Mouse (Mus musculus) midbrain, embryonic 13.5 days (tissue): Measurements from ENCODE around the gene Icos. TPM values are rescaled to one million over a fixed set of nuclear protein-coding genes. Genes with fewer than 3 reads are reported as not detected.

ENCODE experiments used
- ATAC-seq: fragments of 200-750 bp; cut with Nextera tagmentation; 2 replicates; pipeline ENCODE4 v1.8.0; 2017; ENCODE audit warnings: mild to moderate bottlenecking, moderate TSS enrichment, moderate library complexity
- H3K27ac ChIP-seq: fragments of 300-500 bp; sonication (generic); 2 replicates; pipeline ENCODE4 v1.5.1; 2015; ENCODE audit warnings: inconsistent platforms, mild to moderate bottlenecking, moderate library complexity
- H3K27me3 ChIP-seq: fragments of 300-500 bp; sonication (generic); 2 replicates; pipeline ENCODE4 v1.6.1; 2015; ENCODE audit warnings: mild to moderate bottlenecking, inconsistent platforms
- H3K36me3 ChIP-seq: fragments of 300-500 bp; sonication (generic); 2 replicates; pipeline ENCODE4 v1.6.1; 2015; ENCODE audit warnings: mild to moderate bottlenecking, inconsistent platforms
- H3K4me1 ChIP-seq: fragments of 300-500 bp; sonication (generic); replicated peaks from 2 replicates; pipeline ENCODE4 v1.6.1; 2015; ENCODE audit warnings: inconsistent platforms
- H3K4me2 ChIP-seq: fragments of 300-500 bp; sonication (generic); replicated peaks from 2 replicates; pipeline ENCODE4 v1.6.1; 2015; ENCODE audit warnings: moderate library complexity, mild to moderate bottlenecking, inconsistent platforms
- H3K4me3 ChIP-seq: fragments of 300-500 bp; sonication (generic); replicated peaks from 2 replicates; pipeline ENCODE4 v1.5.1; 2015; ENCODE audit warnings: mild to moderate bottlenecking, inconsistent platforms
- H3K9ac ChIP-seq: fragments of 300-500 bp; sonication (generic); replicated peaks from 2 replicates; pipeline ENCODE4 v1.6.1; 2015; ENCODE audit warnings: mild to moderate bottlenecking, inconsistent platforms
- H3K9me3 ChIP-seq: fragments of 300-500 bp; sonication (generic); 2 replicates; pipeline ENCODE4 v1.6.1; 2016; ENCODE audit warnings: mild to moderate bottlenecking, inconsistent platforms
- WGBS: fragments of 180-500 bp; shearing (Covaris S2); methylation state at CpG from one replicate; pipeline ENCODE4 v1.1.7; 2015; 5-methylcytosine and 5-hydroxymethylcytosine counted together
- polyA plus RNA-seq: library from polyadenylated mRNA; unstranded; fragments of >200 nt; fragmentation: Nextera tagmentation; extraction: Ambion mirVana; gene quantifications from 2 replicates; pipeline ENCODE4 v1.2.1, GENCODE M21; 2015

Gene Icos
- polyA plus RNA-seq, 1 experiment from 2014 or later = 0.09 TPM

GRCm38 (mm10) chr1:60945633-60946401, 31.9 kb upstream of the Icos start:
- no peak overlapping the region for H3K4me3 ChIP-seq
- no peak overlapping the region for H3K4me2 ChIP-seq
- ATAC-seq = no peak
- no peaks in the 10 kb centered on the region for H3K36me3 ChIP-seq
- no peaks in the 10 kb centered on the region for H3K27me3 ChIP-seq
- no peak overlapping the region for H3K27ac ChIP-seq
- H3K9ac ChIP-seq = no peak overlapping the region
- H3K4me1 ChIP-seq = no peaks in the 10 kb centered on the region
- WGBS = 80% methylated on average over 8 of the region's 8 CpGs
- H3K9me3 ChIP-seq = no peaks in the 10 kb centered on the region

- Histone ChIP-seq H3K36me3 (no peaks in the 10 kb centered on the region), H3K9ac (no peak overlapping the region)
- 92% methylated on average over 6 of the region's 6 CpGs for WGBS
These were observed 29.6 kb upstream of the Icos start for GRCm38 (mm10) chr1:60948112-60948511.

GRCm38 (mm10) chr1:60952958-60953357, 24.8 kb upstream of the Icos start:
- Histone ChIP-seq H3K4me2 (no peak overlapping the region), H3K9ac (no peak overlapping the region), H3K36me3 (no peaks in the 10 kb centered on the region), H3K27me3 (no peaks in the 10 kb centered on the region), H3K9me3 (no peaks in the 10 kb centered on the region), H3K4me1 (no peaks in the 10 kb centered on the region), H3K4me3 (no peak overlapping the region), H3K27ac (no peak overlapping the region)
- WGBS = 86% methylated on average over 7 of the region's 7 CpGs
- no peak for ATAC-seq

More at GRCm38 (mm10) chr1:60948112-60948511, 29.6 kb upstream of the Icos start:
- no peak overlapping the region for H3K4me2 ChIP-seq
- no peaks in the 10 kb centered on the region for H3K4me1 ChIP-seq
- H3K4me3 ChIP-seq = no peak overlapping the region
- no peaks in the 10 kb centered on the region for H3K9me3 ChIP-seq
- no peaks in the 10 kb centered on the region for H3K27me3 ChIP-seq
- ATAC-seq = no peak
- H3K27ac ChIP-seq = no peak overlapping the region

GRCm38 (mm10) chr1:60953686-60954085, 24.0 kb upstream of the Icos start:
- WGBS = 96% methylated on average over 7 of the region's 7 CpGs
- Histone ChIP-seq H3K36me3 (no peaks in the 10 kb centered on the region), H3K4me1 (no peaks in the 10 kb centered on the region), H3K27ac (no peak overlapping the region), H3K4me3 (no peak overlapping the region), H3K4me2 (no peak overlapping the region), H3K9ac (no peak overlapping the region), H3K9me3 (no peaks in the 10 kb centered on the region), H3K27me3 (no peaks in the 10 kb centered on the region)
- ATAC-seq = no peak

GRCm38 (mm10) chr1:60954759-60955158, 23.0 kb upstream of the Icos start:
- Histone ChIP-seq H3K4me1 (no peaks in the 10 kb centered on the region), H3K36me3 (no peaks in the 10 kb centered on the region), H3K4me2 (no peak overlapping the region), H3K9me3 (no peaks in the 10 kb centered on the region), H3K27me3 (no peaks in the 10 kb centered on the region), H3K27ac (no peak overlapping the region), H3K4me3 (no peak overlapping the region), H3K9ac (no peak overlapping the region)
- 67% methylated on average over 2 of the region's 2 CpGs for WGBS
- no peak for ATAC-seq

- WGBS = 91% methylated on average over 3 of the region's 3 CpGs
- no peaks in the 10 kb centered on the region for H3K4me1 ChIP-seq
These were observed 22.5 kb upstream of the Icos start for GRCm38 (mm10) chr1:60955186-60955585.

GRCm38 (mm10) chr1:60956196-60956595, 21.5 kb upstream of the Icos start:
- Histone ChIP-seq H3K9me3 (no peaks in the 10 kb centered on the region), H3K27ac (no peak overlapping the region), H3K27me3 (no peaks in the 10 kb centered on the region), H3K4me2 (no peak overlapping the region), H3K9ac (no peak overlapping the region), H3K4me1 (no peaks in the 10 kb centered on the region), H3K4me3 (no peak overlapping the region), H3K36me3 (no peaks in the 10 kb centered on the region)
- WGBS = 93% methylated on average over 6 of the region's 6 CpGs
- ATAC-seq = no peak

More at GRCm38 (mm10) chr1:60955186-60955585, 22.5 kb upstream of the Icos start:
- H3K4me2 ChIP-seq = no peak overlapping the region
- no peaks in the 10 kb centered on the region for H3K9me3 ChIP-seq
- no peak for ATAC-seq
- H3K9ac ChIP-seq = no peak overlapping the region
- H3K27me3 ChIP-seq = no peaks in the 10 kb centered on the region
- H3K27ac ChIP-seq = no peak overlapping the region
- H3K4me3 ChIP-seq = no peak overlapping the region
- H3K36me3 ChIP-seq = no peaks in the 10 kb centered on the region

- H3K27ac ChIP-seq = no peak overlapping the region
- H3K9me3 ChIP-seq = no peaks in the 10 kb centered on the region
- H3K27me3 ChIP-seq = no peaks in the 10 kb centered on the region
- no peak overlapping the region for H3K4me2 ChIP-seq
- no peak for ATAC-seq
- H3K36me3 ChIP-seq = no peaks in the 10 kb centered on the region
- H3K4me3 ChIP-seq = no peak overlapping the region
- H3K4me1 ChIP-seq = no peaks in the 10 kb centered on the region
- no peak overlapping the region for H3K9ac ChIP-seq
- 97% methylated on average over 1 of the region's 1 CpGs for WGBS
These were observed 19.4 kb upstream of the Icos start for GRCm38 (mm10) chr1:60958287-60958686.

GRCm38 (mm10) chr1:60959246-60959645, 18.5 kb upstream of the Icos start:
- WGBS = 94% methylated on average over 4 of the region's 4 CpGs
- ATAC-seq = no peak
- Histone ChIP-seq H3K9ac (no peak overlapping the region), H3K27me3 (no peaks in the 10 kb centered on the region), H3K4me2 (no peak overlapping the region), H3K4me3 (no peak overlapping the region), H3K4me1 (no peaks in the 10 kb centered on the region), H3K9me3 (no peaks in the 10 kb centered on the region), H3K27ac (no peak overlapping the region), H3K36me3 (no peaks in the 10 kb centered on the region)

- Histone ChIP-seq H3K27me3 (no peaks in the 10 kb centered on the region), H3K36me3 (no peaks in the 10 kb centered on the region), H3K4me1 (no peaks in the 10 kb centered on the region), H3K27ac (no peak overlapping the region), H3K9ac (no peak overlapping the region), H3K4me2 (no peak overlapping the region), H3K4me3 (no peak overlapping the region), H3K9me3 (no peaks in the 10 kb centered on the region)
- ATAC-seq = no peak
- 85% methylated on average over 11 of the region's 11 CpGs for WGBS
These were observed 17.3 kb upstream of the Icos start for GRCm38 (mm10) chr1:60960451-60960850.

GRCm38 (mm10) chr1:60961080-60961479, 16.6 kb upstream of the Icos start:
- Histone ChIP-seq H3K9ac (no peak overlapping the region), H3K4me2 (no peak overlapping the region), H3K9me3 (no peaks in the 10 kb centered on the region), H3K4me3 (no peak overlapping the region), H3K27ac (no peak overlapping the region), H3K27me3 (no peaks in the 10 kb centered on the region), H3K36me3 (no peaks in the 10 kb centered on the region), H3K4me1 (no peaks in the 10 kb centered on the region)
- no peak for ATAC-seq
- 32% methylated on average over 4 of the region's 4 CpGs for WGBS

- WGBS = 92% methylated on average over 4 of the region's 4 CpGs
- ATAC-seq = no peak
- no peak overlapping the region for H3K4me3 ChIP-seq
These were observed 15.6 kb upstream of the Icos start for GRCm38 (mm10) chr1:60962095-60962494.

GRCm38 (mm10) chr1:60967521-60967920, 10.2 kb upstream of the Icos start:
- Histone ChIP-seq H3K9ac (no peak overlapping the region), H3K36me3 (no peaks in the 10 kb centered on the region), H3K4me2 (no peak overlapping the region), H3K27ac (no peak overlapping the region), H3K9me3 (no peaks in the 10 kb centered on the region), H3K4me1 (no peaks in the 10 kb centered on the region), H3K27me3 (no peaks in the 10 kb centered on the region), H3K4me3 (no peak overlapping the region)
- no peak for ATAC-seq
- WGBS = 27% methylated on average over 2 of the region's 2 CpGs

More at GRCm38 (mm10) chr1:60962095-60962494, 15.6 kb upstream of the Icos start:
- no peak overlapping the region for H3K4me2 ChIP-seq
- no peaks in the 10 kb centered on the region for H3K27me3 ChIP-seq
- no peaks in the 10 kb centered on the region for H3K4me1 ChIP-seq
- H3K9ac ChIP-seq = no peak overlapping the region
- H3K27ac ChIP-seq = no peak overlapping the region
- H3K36me3 ChIP-seq = no peaks in the 10 kb centered on the region
- H3K9me3 ChIP-seq = no peaks in the 10 kb centered on the region
